Mouse (Mus musculus): ENCODE measurements at regions not wholly inside any gene's neighbourhood (a gene's known extent, or its start where the extent isn't known, plus 50 kb on each side); places are given as distances from the start of the nearest gene placed in this dataset.

DNA sequence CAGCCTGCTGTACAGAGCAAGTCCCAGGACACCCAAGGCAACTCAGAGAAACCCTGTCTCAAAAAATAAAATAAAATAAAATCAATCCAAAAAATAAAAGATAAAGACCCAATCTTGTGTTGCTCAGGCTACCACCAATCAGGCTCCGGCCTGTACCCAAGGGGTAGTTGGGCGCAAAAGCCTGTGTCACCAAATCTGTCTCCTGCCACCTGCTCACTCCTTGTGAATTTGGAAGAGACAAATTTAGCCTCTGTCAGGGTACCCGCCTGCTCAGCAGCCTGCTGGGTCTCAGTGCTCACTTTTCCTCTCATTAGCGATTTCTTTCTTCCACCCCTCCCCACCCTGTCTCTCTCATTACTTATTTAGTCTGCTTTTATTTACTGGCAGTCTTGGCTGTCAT is 54.6 kb downstream of the Sox4 start:
- no peak for DNase-seq

DNA sequence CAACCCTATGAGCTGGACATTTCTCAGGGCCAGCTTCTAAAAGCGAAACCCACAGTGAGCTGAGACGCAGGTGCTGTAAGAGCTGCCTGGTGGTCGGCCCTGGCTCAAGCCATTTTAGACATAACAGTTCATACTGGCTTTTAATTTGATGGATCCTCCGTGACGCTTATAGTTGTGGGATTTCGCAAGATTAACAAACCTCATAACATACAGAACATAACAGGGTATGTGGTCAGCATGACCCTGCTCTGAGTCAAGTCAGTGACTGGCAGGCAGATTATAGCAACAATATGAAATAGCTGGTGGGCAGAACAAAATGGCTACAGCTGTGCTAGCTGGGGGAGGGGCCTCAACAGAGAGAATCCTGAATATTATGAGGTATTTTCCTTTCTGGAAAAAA is 60.6 kb downstream of the Sox4 start:
- no peak for DNase-seq

DNA sequence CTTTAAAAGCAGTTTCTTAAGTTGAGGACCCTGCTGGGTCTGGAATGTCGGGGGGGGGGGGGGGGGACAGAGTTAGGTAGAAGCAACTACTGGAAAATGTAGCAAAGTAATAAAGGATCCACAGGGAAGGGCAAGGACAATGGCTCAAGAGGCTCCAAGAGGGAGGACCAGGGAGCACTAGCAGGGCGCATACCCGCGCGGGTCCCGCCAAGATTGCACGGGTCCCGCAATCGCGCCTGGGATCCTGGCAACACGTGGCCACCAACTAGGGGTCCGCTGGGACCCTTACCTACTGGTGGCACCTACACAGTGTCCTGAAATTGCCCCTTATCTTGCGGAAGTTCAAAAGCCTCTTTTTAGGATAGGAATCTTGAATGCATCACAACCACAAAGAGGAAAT is 66.4 kb downstream of the Sox4 start:
- no peak for DNase-seq

DNA sequence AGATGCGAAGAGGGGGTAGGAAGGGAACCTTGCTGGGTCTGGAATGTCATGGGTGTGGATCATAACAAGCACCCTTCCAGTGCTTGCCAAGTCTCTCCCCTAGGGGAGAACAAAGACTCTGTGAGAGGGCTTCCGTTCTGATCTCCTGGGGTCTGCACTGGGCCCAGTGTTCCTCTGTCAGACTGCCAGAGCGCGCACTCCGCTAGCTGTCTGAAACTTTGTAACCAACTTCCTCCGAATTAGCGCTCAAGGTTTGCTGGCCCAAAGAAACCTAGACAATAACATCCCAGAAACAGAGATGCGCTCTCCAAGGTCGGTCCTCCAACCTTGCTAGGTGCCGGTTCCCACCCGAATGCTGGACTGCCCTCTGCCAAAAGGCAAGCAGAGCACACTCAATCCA is 66.8 kb downstream of the Sox4 start:
- peak; percentile 42 for DNase-seq

DNA sequence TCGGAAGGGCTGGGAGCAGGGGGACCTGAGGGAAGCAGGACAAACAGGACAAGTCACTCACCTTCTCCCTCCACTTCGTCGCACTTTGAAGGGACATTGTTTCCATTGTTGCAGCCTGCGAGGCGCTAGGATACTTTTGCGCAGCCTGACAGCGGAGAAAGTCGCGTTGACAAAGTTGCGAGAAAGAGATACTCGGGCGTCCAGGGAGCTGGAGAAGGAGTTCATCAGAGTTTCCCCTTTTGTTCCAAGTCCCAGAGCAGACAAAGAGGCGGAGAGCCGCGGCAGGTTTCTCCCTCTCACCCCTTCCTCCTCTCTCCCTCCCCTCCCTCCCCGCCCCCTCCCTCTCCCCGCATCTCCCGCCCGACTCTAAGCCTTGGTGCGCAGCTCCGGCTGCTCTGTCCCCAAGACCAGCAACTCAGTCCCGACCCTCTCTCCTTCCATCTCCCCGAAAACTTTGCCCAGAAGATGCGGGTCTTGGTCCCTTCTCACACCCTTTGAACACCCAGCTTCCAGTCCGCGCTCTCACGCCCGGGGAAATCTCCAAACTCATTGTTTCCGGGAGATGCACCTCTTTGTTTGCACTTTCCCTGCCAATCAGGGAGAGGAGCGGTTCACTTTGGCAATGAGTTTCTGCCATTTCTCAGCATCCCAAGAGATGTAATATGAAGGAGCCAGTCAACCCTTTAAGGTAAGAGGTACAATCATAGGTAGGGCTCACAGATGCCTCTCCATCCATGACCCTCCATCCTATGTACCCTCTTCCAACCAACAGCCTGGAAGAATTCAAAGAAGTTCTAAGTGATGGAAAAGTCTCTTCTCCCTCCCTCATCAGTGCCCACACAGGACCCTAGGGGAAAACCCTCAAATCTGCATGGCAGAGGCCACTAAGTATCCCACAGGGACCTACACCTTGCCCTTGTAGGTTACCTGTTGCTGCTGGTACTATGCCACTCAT is 68.2 kb downstream of the Sox4 start:
- peak; percentile 25 for DNase-seq

DNA sequence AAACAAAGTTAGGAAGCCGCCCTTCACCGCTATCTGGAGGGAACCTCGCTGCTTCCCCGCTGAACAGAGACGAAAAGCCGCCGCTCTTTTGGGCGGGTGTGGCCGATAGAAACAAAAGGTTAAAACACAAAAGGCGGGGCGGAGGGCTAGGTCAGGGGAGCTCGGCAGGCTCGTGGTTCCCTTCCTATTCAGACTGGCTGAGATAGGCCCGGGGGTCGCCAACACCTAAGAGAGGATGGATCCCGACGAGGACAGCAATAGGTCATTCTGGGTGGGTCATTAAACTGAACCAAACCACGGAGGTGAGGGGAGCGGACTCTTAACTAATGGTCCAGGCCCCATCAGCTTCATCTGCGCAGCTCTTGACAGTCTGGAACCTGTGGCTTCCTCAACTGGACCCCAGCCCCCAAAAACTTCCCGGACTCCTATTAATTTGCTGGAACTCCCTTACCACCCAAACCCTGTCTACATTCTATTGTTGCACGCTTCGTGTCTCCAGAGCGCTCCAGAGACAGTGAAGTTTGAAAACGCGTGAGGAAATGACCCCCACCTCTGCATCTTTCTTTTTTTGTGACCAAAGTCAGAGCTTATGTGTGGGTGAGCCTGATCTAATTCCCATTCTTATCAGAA is 69.2 kb downstream of the Sox4 start:
- peak; percentile 25 for DNase-seq

DNA sequence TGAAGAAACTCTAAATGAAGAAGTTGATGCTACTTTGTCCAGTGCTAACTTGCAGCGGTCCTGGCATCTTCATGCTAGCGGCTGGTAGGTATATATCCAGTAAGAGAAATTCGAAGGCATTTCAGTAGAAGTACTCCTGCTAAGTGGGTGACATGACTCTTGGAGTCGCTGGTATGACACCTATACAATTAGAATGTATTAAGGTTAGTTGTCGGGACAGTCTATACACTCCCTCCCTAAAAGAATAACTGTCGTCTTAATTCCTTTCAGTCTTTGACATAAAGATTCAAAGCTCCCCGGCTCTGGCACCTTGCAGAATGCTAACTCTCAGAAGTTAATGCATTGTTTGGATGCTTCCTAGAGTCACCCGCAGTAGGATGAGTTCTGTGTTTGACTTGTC is 70.1 kb downstream of the Sox4 start:
- DNase-seq = no peak

DNA sequence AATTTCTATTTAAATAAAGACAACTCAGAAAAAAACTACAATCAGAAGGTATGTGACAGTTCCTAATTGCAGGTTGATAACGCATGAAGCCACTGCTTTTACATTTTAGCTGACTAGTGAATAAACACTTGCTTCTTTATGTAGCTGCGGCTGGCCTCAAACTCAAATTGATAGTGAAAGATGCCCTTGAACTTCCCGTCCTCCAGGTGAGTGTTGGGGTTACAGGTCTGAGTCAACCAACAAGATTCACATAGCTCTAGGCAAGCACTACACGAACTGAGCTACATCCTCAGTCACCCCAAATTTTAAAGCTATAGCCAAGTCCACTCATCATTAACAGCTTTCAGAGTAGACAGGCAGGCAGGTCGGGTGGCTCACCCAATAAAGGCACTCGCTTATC is 72.6 kb downstream of the Sox4 start:
- DNase-seq = no peak

DNA sequence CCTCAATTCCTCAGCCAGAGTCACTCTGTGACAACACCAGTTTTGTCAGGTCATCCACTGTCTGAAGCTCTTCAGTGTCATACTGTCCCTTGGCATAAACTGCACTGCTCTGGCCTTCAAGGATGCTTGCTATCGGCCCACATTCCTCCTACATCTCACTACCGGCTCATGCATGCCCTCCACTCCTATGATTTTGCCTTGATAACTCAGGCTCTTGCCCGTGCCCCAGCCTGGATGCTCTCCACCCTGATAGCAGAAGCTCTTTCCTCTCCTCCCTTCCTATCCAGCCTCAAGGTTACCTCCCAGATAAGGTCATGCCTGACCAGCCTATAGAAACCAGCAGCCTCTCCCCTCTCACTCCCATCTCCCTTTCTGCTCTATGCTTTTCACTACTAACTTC is 74.8 kb downstream of the Sox4 start:
- DNase-seq = no peak

DNA sequence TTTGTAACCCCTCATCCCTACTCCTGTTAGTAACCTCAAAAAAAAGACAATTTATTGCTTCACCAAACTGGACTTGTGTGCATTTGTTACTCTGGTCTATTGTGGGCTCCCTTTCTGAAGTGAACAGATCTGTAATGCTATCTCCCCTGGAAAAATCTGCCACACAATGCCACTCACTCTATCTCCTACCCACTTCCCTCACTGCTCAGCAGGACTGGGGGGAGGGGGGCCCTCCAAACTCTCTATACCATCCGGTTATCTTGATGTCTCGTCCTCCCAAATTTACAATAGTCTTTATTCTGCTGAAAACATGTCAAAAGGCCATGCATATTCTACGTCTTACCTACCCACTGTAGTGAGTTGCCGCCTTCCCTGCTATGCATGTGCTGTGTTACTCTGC is 76.7 kb downstream of the Sox4 start:
- DNase-seq = no peak

DNA sequence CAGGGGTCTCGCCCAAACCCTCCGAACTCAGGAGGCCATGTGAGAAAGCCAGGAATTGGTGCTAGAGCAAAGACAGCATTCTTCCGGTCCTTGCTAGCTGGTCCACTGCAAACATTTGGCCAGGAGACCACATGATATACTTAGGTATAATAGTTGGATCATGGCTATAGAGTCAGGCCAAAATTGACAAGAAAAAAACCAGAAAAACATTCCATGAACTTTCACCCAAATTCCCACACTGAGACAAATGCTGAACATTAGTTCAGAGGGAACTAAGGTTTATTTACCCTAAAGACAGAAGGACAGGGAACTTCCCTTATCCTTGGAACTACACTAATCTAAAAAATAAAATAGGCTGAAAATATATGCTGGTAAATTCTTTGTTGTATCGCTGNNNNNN is 82.8 kb downstream of the Sox4 start:
- no peak for DNase-seq

DNA sequence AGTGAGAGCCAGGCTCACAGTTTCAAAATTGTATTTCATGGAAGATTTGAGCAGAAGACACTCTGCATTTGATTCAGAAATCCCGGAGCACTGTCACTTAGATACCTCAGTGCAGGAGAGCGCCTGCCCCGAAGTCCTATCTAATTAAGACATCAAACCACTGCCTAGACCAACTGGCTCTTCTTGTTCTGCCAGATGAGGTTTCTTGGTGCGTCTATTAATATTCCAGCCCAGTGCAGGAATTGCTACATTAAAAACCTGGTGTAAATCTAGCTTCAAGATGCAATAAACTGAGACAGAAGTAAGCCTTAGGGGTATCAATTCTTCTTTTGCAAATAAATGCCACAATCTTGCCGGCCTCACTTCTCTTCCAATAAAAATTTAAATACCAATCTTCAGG is 86.3 kb downstream of the Sox4 start:
- DNase-seq = no peak

DNA sequence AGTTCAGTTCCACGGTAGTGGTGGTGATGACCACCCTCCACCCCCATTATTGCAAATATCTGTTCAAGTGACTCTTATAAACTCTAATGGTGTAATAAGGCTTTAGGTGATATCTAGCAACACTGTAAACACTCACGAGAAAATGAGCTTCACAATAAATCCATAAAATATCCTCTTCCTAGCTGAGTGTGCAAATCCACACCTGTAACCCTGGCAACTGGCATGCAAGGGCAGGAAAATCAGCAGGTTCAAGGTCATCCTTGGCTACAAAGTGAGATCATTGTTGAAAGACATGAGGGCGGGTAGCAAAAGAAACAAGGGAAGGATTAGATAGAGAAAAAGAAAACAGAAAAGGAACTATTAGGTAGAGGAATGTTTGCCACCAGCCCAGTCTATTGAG is 86.8 kb downstream of the Sox4 start:
- no peak for DNase-seq

DNA sequence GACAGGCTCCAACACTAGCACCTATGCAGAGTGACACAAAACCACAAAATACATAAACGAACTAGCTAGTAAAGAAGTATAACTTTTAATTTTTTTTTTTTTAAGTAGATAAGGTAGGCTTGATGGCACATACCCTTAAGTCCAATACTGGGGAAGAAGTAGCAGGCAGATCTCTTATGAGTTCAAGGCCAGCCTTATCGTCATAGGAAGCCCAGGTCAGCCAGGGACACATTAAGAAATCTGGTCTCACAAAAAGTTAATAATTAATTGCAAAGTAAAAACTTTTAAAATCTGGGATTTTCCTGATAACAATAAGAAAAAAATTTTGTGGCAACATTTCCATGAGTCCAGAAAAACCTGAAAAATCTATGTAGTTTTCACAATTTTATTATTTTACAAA is 92.9 kb downstream of the Sox4 start:
- no peak for DNase-seq

DNA sequence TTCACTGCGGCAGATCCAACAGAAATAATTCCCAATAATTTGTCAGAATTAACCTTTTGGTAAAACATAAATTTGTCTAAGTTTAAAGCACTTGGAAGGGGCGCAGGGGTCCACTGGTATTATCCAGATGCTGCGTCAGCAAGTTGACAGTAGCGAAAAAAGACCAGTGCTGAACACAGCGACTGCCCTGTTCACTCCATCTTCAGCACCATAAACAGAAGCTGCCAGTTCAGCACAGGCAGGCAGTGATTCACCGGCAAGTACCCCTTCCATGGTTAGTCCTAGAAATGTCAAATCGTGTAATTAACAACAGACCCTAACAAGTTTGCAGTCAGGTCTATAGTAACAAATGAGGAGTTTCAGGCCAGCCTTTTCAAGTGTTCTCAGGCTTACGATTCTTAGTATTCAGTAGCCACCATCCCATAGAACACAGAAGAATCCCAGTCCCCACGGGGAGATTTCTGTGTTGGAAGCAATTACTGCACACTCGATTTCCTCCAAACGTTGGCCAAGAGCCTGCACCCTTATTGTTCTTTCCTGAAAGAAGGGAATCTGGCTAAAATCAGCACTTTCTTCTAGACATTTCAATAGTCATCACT is 93.6 kb downstream of the Sox4 start:
- DNase-seq = no peak

DNA sequence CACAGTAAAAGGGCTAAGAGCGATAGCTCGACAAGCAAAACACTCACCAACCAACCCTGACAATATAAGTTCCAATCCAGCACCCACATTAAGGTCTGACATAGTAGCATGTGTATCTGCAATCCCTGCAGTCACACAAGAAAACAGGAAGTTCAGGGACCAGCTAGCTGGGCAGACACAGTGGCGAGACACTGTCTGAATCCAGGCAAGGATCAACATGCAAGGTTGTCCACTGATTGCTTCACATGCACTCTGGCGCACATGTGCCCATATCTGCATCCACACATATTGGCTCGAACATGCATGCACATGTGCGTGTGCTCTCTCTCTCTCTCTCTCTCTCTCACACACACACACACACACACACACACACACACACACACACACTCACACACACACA is 95.5 kb downstream of the Sox4 start:
- DNase-seq = no peak

DNA sequence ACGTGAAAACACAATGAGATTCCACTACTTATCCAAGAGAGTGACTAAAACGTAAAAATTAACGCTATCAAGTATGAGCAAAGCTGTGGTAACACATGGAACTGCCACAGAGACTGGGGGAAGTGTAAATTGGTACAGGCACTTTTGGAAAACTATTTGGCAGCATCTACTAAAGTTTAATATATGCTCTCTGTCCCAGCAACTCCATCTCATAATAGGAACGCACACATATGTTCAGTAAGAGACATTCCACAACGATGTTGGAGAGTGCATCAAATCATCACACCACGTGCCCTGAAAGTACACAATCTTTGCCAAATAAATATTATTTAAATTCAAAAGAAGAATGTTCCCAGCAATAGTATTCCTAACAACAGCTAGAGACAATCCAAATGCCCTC is 96.3 kb downstream of the Sox4 start:
- DNase-seq = no peak

DNA sequence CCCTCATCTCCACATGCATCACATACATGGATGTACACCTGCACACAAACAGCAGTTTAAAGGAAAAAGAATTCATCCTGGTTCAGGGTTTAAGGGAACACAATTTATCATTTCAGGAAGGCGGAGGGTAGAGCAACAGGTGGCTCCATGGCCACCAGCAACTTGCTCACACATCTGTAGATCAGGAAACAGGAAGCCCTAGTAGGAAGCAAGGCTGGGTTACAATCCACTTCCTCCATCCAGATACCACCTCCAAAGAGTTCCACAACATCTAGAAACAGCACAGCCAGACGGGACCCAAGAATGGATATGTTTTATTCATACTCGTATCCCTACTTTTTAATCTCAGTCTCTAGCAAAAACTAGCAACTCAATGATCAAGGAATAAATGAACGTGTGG is 97.0 kb downstream of the Sox4 start:
- no peak for DNase-seq

DNA sequence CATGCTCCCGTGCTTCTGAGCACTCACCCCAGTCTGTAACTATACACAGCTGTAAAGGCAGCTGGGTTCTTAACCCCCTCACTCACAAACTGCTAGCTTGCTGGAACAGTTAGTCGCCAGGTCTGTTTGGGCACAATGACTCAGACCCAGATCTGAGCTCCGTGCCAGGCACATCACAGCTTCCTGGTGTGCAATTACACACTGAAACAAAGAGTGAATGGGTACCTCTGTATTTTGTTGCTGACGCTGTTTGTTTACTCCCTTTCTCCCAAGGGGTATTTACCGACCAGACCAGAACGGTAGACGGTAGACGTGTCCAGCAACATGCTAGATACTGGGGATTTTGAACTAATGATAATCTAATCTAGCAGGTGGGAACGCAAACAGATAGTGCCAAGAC is 99.3 kb downstream of the Sox4 start:
- DNase-seq = no peak

DNA sequence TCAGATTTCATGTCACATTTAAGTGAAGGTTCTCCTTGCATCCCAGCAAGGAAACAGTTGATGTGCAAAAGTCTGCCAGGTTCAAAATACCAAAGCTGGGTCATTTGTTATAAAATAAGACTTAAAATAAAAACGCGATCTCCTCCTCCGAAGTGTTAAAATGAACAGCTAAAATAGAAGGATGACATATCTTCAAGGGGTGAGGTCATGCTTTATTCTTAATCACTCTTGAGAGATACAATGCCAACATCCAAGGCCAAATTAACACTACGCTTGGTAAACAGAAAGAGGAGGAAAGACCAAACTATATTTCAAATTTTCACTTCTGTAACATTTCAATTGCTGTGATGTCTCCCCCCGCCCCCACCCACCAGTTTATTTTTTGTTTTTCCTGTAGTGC is 105.2 kb downstream of the Sox4 start:
- no peak for DNase-seq

DNA sequence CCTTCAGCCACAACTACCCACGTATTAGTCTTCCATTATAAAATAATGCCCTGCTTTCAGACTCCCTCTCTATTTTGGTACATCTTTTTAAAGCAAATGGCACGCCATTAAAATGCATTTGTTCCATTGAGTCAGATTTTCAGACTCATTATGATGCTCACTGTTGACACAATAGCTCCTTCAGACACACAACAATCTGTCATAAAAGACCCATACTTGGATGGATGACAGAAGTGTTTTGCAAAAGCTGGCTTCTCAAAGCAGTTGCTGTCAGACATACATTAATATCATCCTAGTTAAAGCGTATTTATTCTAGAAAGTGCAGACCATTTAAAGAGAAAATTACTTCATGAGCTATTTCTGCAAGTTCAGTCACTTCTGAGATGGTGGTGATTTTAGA is 106.0 kb downstream of the Sox4 start:
- no peak for DNase-seq

DNA sequence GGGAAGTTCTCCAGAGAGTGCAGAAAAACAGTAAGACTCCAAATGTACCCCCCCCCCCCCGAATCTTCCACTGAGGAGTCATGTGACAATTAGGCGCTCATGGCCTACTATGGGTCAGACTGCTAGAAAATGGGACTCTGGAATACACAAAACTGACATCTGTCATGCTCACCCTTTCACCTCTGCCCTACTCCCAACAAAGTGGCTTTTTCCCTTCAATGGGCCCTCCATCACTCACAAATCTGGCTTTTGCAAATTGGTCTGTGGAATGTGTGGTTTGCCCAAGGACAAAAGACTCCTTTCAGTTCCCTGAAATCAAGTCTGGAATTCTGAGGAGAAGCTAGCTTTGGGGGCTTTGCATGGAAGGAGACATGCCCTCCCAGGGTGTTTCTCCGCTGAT is 109.0 kb downstream of the Sox4 start:
- no peak for DNase-seq

DNA sequence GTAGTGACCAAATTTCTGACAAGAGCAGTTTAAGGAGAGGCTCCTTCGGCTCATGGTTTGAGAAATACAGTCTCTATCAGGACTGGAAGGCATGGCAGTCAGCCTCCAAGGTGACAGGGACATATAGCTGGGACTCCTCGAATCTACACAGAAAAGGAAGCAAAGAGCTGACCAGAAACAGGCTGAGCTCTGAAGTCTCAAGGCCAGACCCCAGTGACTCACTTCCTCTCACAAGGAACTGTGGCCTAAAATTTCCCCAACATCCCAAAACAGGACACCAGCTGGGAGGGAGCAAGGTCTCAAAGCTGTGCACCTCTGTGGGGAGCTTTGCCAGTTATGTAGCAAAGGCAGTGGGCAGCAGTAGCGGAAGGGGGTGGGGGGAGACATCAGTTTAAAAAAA is 110.7 kb downstream of the Sox4 start:
- peak; percentile 21 for DNase-seq

DNA sequence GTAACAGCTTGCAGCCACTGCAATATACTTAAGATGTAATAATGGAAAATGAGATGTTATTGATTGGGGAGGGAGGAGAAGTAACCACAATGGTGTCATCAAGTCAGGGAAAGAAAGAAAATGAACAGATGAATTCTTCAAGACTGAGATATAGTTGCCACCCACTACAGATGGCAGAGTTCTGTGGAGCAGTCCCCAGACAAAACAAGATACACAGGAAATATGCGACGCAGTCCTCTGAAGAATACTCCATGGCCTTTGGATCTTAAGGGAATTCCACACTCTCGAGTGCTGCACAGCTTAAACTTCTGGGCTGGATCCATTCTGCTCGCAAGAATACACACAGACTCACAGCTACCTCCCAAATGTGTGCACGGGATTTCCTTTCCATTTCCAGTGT is 113.4 kb downstream of the Sox4 start:
- DNase-seq = no peak
